Mouse (Mus musculus) stomach, postnatal 0 days (tissue): ENCODE measurements around the gene Accs.

Experiments used
- CTCF ChIP-seq: IDR thresholded peaks from 2 replicates; pipeline ENCODE4 v1.5.1; 2016; ENCODE audit warnings: antibody characterized with exemption, low read depth, mild to moderate bottlenecking, moderate library complexity
- EP300 ChIP-seq: optimal IDR thresholded peaks from 2 replicates; pipeline ENCODE3; 2016; ENCODE audit warnings: antibody characterized with exemption

GRCm38 (mm10) chr2:93805066-93805465, 44.7 kb downstream of the Accs start:
- TF ChIP-seq CTCF (no peak), EP300 (no peak)
